Mouse (Mus musculus) bone marrow, adult 2 months (tissue): ENCODE results near the gene Jak1.

ENCODE experiments used
- CTCF ChIP-seq: fragments of 200-500 bp; IDR thresholded peaks from 2 replicates; pipeline ENCODE4 v1.5.1; 2011; ENCODE audit warnings: low read length, control low read depth; ENCODE audit not compliant: control insufficient read depth, insufficient read depth
- POLR2A ChIP-seq: fragments of 200-500 bp; IDR thresholded peaks from 2 replicates; pipeline ENCODE4 v1.6.1; 2011; ENCODE audit warnings: low read depth, mild to moderate bottlenecking, control low read depth, low read length, borderline replicate concordance; ENCODE audit not compliant: control insufficient read depth

GRCm38 (mm10) chr4:101244257-101245011, 20.6 kb downstream of the Jak1 start:
- TF ChIP-seq CTCF: no peak
- no peak for TF ChIP-seq POLR2A
